Comparison of ENCODE assay signal across 26 mouse cellular contexts in genomic region chr2:124811709-124812108, GRCm38 (mm10).
"Had no signal": no experiment of that assay in that cellular context is flagged by ENCODE, and none has a peak within 500 bp of the region (broad histone marks: within the 10 kb centered on the region; RNA-seq: fewer than 3 reads in every experiment).

No protein-coding gene starts in this region.

- H3K4me2 ChIP-seq: heart, embryonic 12.5 days; hindbrain, embryonic 12.5 days; hindbrain, embryonic 14.5 days; intestine, embryonic 15.5 days; limb, embryonic 12.5 days; liver, embryonic 11.5 days; liver, embryonic 13.5 days; liver, embryonic 15.5 days had no signal

- H3K4me3 ChIP-seq: gastrocnemius, adult 2 months; heart, embryonic 10.5 days; heart, embryonic 12.5 days; hindbrain, embryonic 10.5 days; hindbrain, embryonic 12.5 days; intestine, embryonic 15.5 days; layer of hippocampus, adult 2 months; left cerebral cortex, adult 2 months; limb, embryonic 10.5 days; limb, embryonic 12.5 days; liver, embryonic 13.5 days; liver, embryonic 15.5 days had no signal

- H3K27me3 ChIP-seq: heart, embryonic 12.5 days; hindbrain, embryonic 12.5 days; intestine, embryonic 15.5 days; limb, embryonic 12.5 days; liver, embryonic 13.5 days; liver, embryonic 15.5 days had no signal

- H3K9me3 ChIP-seq: heart, embryonic 10.5 days; heart, embryonic 12.5 days; hindbrain, embryonic 10.5 days; hindbrain, embryonic 12.5 days; intestine, embryonic 15.5 days; limb, embryonic 10.5 days; limb, embryonic 12.5 days; liver, embryonic 13.5 days; liver, embryonic 15.5 days had no signal

- H3K36me3 ChIP-seq: heart, embryonic 10.5 days; heart, embryonic 12.5 days; hindbrain, embryonic 10.5 days; hindbrain, embryonic 12.5 days; intestine, embryonic 15.5 days; limb, embryonic 10.5 days; limb, embryonic 12.5 days; liver, embryonic 13.5 days; liver, embryonic 15.5 days had no signal

- H3K4me1 ChIP-seq: heart, embryonic 10.5 days; heart, embryonic 12.5 days; hindbrain, embryonic 10.5 days; hindbrain, embryonic 12.5 days; intestine, embryonic 15.5 days; limb, embryonic 10.5 days; liver, embryonic 13.5 days; liver, embryonic 15.5 days had no signal

- H3K9ac ChIP-seq: heart, embryonic 12.5 days; hindbrain, embryonic 12.5 days; hindbrain, embryonic 14.5 days; intestine, embryonic 15.5 days; limb, embryonic 12.5 days; liver, embryonic 13.5 days; liver, embryonic 15.5 days; liver, postnatal 0 days had no signal

- DNase-seq: gastrocnemius, adult 2 months; gastrocnemius, postnatal 10 days; gastrocnemius, postnatal 25 days; heart, adult 18-20 months; heart, postnatal 10 days; heart, postnatal 4 days; kidney, adult 8-10 months; kidney, postnatal 14 days; liver; liver, embryonic 13.5 days; liver, postnatal 0 days had no signal

- ATAC-seq: hindbrain, embryonic 16.5 days; inflammation-experienced regulatory T-cells, adult 6 months; intestine, embryonic 15.5 days; intestine, postnatal 0 days; liver, postnatal 0 days had no signal

- H3K27ac ChIP-seq: gastrocnemius, adult 2 months; heart, embryonic 10.5 days; hindbrain, embryonic 10.5 days; hindbrain, embryonic 12.5 days; hindbrain, embryonic 14.5 days; intestine, embryonic 15.5 days; layer of hippocampus, adult 2 months; left cerebral cortex, adult 2 months; limb, embryonic 10.5 days; limb, embryonic 12.5 days; liver, embryonic 13.5 days; liver, embryonic 15.5 days had no signal
